Mouse (Mus musculus) mouse embryonic stem cell (cell line): Measurements from ENCODE around the gene Gna11.

Source experiments
- in situ Hi-C, 2 experiments: fragments of 300-500 bp; cut with MboI; formaldehyde crosslinking; loops; 1 replicate in 1 of 2; 3 replicates in 1 of 2; pipeline ENCODE4 v1.14.3; 2019 to 2020; ENCODE audit warnings: low sequenced_read_pairs in 2 of 2, low pct_unique_long_range_greater_than_20kb in 1 of 2, mixed read lengths in 1 of 2; ENCODE audit not compliant: unreplicated experiment in 1 of 2

The Gna11 gene

DNA sequence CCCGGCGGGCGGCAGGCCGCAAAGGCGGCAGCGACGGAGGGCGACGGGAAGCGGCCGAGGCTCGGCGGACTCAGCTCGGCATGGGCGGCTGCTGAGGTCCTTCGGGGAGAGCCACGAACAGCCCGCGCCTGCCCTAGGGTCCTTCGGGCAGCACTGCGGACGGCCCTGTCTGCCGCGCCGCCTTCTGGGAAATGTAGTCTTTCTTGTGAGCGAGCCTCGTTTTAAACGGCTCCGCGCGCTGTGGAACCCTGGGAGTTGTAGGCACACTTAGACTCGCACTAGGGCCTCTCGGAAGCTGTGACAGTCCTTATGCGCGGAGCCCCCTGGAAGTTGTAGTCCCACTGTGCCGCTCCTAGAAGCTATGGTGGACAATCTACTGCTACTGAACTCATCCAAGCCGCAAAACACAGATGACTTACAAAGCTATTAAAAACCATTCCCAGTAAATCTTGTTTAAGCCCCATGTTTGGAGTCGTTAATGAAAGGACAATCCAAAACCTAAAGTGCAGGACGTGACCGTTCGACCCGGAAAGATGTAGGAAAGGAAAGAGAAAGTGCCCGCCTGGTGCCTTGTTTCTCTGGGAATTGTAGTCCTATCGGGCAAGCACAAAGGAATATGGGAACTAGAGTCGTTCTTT, 48.6 kb downstream of the Gna11 start, which contains the start of gene Ncln:
Gene Ncln (minus strand): TSS at position 129 of the 638 bp plus-strand sequence.
- in situ Hi-C loops = no loop called here

DNA sequence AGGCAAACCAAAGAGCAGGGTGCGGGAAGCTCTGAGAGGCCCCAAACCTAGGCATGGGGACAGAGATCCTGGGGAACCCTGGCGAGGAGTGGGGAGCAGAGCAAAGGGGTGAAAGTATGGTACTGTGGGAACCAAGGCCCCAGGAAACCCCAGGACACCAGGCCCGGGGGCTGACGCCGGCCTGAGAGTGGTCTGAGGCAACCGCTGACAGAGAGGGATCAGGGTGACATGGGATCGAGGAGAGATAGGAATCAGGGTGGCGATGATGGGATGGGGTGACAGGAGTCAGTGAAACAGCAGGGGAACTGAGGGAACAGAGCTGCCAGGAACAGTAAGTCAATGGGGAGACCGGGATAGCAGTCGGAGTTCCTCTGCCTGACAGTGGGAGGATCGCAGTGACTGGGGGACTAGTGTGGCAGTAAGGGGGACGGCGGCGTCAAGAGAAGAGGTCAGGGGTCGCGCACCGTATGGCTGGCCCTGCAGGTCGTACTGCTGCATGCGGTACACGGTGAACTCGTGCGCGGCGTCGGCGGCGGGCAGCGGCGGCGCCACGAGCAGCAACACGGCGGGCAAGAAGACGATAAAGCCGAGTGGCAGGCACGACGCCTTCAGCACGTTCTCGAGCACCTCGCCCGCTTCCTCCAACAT, 49.2 kb downstream of the Gna11 start:
- in situ Hi-C loops = no loop called here

DNA sequence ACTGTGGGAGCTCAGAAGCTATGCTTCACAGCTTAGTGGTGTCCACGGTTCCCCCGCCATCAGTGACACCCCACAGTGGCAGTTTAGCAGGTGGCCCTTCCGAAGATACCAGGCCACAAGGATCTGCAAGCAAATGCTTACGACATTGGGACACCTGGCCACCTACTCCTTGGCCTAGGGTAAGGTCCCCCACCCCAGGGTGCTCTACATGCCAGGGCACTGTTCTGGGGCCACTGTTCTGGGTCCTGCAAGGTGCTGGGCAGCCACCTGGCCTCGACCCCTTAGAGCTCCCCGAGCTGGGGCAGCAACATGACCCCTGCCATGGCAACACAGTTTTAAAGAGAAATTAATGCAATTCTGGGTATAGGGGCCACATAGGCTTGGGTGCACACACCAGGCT, 49.8 kb downstream of the Gna11 start:
- in situ Hi-C loops = no loop called here

DNA sequence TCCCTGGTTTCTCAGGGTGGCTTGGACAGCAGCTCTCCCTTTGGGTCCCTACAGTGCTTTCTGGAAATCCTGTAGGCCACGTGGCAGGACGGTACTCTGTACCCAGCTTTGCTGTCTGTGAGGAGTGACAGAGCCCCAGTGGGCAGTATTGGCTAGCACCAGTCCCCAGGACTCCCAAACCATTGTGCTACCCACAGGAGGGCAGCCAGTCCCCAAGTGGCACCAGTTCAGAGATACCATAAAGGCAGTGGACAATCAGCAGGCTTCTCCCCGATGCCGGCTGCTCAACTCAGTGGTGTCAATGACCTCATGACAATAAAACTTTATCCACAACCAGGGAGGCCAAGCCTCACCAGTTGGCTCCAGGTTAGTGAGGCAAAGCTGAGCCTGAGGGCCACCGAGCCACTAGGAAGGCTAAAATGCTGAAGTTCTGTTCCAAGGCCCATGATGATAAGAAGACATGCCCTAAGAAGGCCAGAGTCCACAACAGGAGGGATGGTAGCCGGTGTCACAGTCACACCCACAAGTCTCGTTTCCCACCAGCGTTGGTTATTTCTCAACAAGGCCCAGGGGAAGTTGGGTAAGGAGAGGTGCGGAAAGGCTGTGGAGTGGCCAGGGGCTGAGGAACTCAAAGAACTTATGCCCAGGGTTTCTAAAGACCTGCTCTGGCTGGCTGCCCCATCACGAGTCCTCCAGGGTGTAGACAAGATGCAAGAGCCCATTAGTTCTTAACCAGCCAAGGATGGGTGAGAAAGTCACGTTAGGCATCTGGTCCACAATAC, 50.5 kb downstream of the Gna11 start:
- in situ Hi-C loops = no loop called here

DNA sequence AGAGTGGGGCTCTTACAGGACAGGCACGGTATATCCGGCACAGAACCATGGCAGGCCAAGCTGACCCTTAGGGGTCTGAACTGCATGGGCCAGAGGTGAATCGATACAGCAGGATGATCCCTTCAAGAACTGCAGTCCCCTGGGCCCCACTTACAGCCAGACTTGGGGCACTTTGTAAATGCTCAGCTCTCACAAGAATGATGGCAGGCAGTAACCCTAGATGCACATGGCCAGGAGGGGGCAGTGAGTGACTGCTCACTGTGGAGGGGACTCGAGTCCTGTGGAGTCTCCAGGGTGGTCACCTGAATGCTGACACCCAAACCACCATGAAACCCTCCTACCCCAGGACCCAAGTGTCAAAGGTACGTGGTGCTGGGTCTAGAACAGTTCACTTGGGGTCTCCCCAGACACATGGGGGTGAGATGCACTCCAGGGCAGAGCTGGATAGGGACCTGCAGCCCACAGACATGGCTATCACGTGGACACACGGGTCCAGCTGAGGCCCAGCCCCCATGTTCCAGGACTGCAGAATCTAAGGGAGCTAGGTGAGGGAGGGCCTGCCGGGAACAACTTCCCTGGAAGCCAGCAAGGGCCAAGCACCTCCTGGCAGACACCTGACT, 51.3 kb downstream of the Gna11 start:
- in situ Hi-C loops = no loop called here

DNA sequence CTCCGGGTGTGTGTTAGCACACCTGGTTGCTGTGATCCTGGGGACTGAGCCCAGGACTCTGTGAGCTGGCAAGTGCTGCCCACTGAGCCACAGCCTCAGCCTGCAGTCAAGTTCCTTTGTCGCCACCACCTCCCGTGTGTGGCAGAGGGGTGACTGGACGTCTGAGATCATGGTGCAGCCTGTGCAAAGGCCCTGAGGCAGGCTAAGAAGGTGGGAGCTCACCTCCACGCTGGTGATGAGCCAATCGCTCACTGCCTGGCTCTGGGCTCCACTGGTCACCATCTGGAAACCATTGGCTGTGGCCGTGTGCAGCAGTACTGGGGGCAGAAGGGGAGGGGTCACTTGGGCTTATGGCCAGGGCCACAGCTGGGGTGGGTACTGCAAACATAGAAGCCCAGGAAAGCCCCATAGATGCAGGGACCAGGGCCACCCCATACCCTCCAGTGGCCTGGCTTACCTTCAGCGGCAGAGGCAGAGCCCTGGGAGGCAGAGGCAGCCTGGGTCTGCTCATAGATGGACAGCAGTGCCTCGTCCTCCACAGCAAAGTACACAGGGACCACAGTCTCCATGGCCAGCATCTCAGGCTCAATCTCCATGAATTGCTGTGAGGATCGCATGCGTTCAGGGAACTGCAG, 52.3 kb downstream of the Gna11 start:
- in situ Hi-C loops = no loop called here

DNA sequence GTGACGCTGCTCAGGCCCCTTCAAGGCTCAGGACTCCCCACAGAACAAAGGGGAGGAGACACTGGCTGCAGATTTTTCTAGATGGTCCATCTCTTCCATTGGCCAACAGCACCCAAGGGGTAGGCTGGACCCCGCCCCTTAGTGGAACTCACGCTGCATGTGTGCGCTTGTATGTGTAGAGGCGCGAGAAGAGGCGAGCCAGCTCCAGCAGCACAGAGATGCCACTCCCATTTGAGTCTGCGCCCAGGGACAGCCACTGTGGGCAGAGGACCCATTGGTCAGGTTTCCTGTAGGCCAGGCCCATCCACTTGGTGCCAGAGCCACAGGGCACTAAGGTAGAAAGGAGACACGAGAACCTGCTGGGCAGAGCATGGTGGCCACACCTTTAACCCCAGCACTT, 54.0 kb downstream of the Gna11 start:
- in situ Hi-C loops = no loop called here

DNA sequence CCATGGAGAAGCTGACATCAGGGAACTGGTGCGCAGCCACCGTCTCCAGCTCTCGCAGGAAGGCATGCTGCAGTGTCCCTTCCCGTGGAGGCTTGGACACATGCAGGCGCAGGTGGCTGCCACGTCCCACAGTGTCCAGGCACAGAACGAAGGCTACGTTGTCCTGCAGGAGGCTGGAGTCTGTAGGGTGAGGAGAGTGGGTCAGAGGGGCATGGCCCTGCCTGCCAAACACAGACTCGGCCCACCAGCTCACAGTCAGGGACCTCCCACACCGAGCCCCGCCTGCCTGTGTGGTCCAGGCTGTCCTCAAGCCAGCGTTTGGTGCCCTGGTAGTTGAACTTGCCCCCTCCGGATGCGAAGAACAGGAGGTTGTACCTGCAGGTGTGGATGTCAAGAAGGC, 55.0 kb downstream of the Gna11 start:
- in situ Hi-C loops = no loop called here

DNA sequence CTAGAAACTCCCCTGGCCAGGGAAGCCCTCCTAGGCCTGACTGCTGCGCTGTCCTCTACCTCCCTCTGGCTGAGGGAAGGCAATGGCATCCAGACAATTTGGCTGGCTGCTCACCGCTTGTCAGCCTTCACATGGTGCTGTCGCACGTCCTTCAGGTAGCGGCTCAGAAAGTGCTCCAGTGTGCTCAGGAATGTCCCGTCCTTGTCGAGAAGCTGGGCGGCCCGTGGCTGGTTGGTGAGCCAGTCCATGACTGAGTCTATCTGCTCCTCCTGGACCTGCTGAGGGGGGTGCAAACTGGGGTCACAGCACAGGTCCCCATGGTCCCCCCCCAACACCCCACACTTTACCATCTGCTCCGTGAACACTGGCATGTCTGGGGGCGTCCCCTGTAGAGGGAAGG, 56.9 kb downstream of the Gna11 start:
- in situ Hi-C loops = no loop called here

DNA sequence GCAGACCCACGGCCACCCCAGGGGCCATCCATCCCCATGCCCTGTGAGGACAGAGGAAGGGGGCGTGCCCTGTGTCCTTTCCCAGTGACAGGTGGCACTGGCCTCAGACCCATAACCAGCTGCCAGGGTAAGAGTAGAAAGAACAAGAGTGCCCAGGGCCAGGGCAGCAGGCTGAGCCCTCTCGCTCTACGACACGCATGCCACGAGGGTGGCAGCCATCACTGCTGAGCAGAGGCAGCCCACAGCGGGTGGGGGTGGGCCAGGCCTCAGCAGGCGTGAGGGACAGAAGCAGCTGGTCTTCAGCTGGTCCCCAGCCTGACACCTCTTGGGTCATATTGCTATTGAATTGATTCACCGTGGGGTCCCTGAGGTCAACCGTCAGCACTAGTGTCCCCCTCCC, 58.5 kb downstream of the Gna11 start:
- in situ Hi-C loops = no loop called here

DNA sequence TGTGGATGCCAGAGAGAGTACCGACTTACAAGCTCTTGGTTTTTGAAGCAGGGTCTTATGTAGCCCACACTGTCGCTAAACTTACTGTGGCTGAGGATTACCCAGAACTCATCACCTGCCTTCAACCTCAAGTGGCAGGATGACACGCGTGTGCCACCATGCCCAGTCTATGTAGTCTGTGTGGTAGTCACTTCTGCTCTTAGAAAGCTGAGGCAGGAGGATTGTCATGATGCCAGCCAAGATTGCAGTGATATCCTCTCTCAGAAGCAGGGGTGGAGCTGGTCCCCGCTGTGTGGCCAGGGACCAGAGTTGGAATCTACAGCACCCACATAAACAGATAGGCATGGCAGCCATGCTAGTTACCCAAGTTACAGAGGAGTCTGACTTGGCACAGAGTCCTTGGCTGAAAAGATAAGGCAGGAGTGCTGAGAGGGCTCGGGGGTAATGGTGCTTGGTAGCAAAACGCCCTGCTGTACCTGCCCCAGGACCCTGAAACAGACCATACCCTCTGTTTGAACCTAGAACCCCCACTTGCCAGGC, 59.4 kb downstream of the Gna11 start:
- in situ Hi-C loops = no loop called here

DNA sequence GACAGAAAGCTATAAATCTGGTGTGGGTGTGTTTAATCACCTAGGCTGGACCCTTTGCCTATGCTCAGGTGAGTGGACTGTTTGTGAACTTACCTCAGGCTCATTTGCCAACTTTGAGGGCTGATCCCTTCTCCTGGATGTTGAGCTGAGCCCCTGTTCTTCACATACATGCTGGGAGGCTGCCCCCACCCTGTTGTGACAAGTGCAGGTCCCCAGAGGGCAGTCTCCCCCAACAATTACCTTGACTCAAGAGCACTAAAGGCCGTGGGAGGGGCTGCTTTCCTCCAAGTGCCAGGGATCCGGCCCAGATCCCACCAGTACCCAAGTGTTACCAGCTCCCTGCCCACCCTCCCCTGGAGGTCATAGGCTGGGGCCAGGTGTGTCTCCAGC, 59.9 kb downstream of the Gna11 start:
- in situ Hi-C loops = no loop called here

DNA sequence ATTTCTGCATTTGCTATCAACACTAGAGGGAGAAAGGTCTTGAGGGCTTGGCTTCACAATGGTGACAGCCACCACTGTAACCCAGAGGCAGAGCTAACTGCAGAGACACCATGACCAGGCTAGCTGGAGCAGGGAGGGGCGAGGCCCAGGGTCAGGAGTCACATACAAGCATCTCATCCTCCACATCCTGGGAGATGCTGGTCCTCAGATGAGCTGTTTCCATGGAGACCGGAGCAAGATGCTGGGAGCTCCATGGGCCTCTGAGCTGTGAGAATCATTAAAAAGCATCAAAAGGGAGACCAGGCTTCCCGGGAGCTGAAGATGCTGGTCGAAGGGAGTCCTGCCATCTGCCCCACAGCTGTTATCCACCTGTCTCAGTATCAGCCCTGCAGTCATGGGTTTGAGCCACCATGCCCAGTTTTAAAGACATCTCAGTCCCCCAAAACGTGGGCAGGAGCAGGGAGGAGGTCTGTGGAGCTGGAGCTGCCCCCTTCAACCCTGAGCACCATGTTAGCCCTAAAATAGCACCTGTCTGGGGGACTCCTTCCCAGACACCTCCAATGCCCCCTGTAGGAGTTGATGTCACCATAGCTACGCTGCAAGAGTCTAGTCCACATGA, 60.4 kb downstream of the Gna11 start:
- in situ Hi-C loops = no loop called here

DNA sequence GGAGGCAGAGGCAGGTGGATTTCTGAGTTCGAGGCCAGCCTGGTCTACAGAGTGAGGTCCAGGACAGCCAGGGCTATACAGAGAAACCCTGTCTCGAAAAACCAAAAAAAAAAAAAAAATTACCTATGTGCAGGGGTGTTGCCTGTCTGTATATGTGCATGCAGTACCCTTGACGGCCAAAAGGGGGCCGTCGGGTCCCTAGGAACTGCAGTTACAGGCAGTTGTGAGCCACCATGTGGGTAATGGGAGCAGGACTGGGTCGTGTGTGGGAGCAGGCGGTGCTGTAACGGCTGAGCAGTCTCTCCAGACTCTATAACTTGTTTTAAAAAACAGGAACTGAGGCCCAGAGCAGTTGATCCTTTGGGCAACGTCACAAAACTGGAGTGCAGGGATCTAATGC, 61.0 kb downstream of the Gna11 start:
- in situ Hi-C loops = no loop called here

DNA sequence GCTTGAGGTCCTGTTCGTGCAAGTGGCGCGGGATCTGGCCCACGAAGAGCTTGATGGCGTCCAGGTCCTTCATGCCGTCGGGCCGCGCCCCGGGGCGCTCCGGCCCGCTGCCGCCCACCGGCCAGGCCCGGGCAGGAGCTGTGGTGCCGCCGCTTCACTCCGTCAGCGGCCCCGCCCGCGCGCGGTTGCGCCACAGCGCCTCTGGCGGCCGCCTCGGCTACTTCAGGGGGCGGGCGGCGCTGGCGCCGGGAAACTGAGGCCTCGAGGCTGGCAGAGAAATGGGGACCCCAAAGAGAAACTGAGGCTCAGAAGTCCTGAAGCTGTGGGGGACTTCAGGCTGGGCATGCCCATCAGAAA, 62.5 kb downstream of the Gna11 start, which contains the start of gene Celf5:
Gene Celf5 (minus strand): TSS at position 177 of the 357 bp plus-strand sequence.
- in situ Hi-C loops = no loop called here

DNA sequence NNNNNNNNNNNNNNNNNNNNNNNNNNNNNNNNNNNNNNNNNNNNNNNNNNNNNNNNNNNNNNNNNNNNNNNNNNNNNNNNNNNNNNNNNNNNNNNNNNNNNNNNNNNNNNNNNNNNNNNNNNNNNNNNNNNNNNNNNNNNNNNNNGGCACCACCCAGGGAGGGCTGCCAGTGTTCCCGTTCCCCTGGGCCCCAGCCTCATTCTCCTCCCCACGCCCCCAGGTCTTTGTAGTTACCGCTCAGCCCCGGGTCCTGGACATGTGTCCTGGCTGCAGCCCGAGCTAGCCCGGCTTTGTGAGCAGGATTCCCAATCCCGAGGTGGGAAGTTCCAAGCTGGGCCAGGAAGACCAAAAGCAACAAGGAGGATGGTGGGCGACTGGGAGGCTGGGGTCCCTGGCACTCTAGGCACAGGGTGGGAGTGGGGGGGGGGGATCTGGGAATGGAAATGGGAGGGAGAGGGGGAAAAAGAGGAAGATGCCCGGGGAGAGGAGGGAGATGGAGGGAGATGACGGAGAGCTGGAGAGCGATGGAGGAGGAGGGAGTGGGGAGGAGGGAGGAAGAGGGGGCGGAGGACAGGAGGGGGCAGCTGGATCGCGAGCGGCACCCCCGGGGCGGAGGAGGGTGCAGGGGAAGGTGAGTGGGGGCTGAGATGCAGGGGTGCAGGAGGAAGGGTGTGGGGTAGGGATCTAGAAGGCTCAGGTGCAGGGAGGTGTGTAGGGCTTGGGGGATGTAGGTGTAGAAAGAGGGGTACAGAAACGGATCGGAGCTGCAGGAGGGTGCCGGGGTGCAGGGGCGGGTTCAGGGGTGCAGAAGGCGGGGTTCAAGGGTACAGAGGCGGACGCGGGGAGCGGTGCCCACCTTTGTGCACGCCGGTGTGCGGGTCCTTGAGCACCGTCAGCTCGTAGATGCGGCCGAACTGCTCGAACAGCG, 63.1 kb downstream of the Gna11 start:
- in situ Hi-C loops = no loop called here
